Mouse (Mus musculus) cerebellum, adult 8-10 months (tissue): ENCODE data around the gene Ttll6.

ENCODE experiments used
- DNase-seq: peaks from one replicate; pipeline ENCODE4 v3.0.0; 2022

Gene Ttll6

DNA sequence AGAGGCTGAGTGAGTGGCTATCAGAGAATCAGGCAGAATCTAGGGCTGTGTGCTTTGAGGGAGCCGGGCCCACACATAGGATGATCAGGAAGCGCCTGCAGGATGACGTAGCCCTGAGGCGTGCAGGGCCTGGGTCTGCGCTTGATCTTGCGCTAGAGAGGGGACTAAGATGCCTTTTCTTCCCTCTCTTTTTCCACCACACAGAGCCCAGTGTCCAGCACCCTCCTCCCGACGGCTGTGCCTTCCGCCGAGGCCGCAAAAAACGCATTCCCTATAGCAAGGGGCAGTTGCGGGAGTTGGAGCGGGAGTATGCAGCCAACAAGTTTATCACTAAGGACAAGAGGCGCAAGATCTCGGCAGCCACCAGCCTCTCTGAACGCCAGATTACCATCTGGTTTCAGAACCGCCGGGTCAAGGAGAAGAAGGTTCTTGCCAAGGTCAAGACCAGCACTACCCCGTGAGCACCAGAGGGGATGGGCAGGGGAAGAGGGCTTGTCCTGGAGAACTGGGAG is 62.2 kb downstream of the Ttll6 start:
- no peak for DNase-seq

DNA sequence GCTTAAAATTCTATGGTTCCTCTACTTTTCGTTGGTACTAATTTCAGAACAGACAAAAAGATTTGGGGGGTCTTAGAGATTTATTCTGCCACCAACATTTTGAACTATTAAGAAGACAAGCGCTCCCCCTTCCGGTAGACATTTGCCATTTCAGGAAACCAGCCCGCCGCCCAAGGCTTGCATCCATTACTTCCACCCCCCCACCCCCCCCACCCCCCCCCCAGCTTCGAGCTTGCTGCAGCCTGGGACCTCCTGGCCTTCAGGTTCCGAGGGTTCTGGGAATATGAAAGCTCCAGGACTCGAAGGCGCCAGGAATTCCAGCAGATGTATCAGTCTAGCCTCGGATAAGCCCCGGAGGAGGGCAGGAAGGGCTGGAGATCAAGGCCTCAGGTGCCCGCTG is 65.1 kb downstream of the Ttll6 start:
- no peak for DNase-seq

DNA sequence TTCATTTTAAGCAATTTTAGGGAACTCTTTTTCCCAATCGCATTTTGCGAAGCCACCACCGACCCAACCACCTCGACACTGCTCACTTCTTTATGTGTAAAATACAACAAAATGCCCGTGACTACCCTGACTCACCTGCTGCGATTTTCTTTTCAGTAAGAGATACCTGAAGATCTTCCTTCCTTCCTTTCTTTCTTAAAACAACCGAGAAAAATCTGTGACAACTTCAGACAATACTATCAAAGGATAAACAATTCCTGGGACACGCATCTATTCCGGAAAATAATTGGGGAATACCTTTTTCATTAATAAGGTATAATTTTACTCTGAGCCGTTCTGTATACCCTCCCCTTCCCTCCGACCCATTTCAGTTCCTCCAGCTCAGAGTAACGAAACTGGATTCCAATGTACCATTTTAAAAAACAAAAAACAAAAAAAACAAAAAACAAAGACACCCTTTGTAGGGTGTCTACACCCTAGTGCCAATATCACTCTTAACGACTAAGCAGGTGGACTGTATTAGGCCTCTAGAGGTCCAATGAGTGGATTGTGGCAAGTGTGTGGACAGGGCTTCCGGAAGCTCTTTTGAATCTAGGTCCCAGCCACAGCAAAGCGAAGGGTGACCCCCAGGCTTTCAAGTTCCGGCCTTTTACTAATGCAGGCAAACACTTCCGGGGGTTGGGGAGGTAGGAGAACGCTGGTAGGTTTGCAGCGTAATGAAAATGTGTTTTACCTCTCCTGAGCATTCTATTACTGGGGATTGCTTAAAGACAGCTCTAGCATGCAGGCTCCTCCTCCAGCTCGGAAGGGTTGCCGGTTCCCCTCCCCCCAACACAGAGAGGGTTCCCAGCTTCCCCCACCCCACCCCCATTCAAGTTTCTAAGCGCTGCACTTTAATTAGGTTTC is 65.8 kb downstream of the Ttll6 start:
- DNase-seq: no peak

DNA sequence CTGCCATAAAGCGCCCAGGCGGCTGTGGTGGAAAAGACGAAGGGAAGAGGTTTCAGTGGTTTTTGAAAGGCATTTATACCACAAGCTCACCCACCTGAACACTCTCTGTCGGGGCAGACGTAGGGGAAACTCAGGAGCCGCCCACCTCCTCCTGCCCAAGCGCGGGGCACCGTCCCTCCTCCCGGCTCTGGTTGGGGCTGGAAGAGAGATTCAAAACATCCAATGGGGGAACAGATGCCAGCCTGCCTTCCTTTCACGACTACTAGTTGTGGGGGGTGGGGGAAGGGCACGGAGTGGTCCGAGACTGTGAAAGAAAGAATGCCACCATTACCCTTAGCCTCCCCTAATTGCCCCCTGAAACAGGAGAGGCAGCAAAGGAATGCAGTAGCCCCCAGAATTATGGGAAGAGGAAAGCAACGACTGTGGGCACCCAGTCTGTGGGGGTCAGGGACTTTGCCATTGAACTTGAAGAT is 66.6 kb downstream of the Ttll6 start:
- DNase-seq: no peak

DNA sequence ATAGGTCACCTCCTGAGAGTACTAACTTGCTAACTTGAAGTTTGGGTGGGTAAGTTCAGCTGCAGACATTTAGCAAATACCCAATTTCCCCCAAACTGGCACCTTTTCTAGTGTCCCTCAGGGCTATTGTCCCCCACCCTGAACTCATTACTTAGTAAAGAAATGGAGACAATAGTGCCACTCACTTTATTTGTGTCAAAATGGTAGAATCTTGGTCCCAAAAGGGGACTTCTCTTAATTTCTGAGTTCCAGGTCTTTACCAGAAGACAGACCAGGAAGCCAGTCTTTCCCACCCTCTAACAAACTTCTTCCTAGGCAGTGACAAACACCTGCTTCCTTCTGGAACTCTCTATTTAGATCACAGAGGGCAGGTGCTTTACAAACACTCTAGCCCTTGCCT is 68.2 kb downstream of the Ttll6 start:
- no peak for DNase-seq

DNA sequence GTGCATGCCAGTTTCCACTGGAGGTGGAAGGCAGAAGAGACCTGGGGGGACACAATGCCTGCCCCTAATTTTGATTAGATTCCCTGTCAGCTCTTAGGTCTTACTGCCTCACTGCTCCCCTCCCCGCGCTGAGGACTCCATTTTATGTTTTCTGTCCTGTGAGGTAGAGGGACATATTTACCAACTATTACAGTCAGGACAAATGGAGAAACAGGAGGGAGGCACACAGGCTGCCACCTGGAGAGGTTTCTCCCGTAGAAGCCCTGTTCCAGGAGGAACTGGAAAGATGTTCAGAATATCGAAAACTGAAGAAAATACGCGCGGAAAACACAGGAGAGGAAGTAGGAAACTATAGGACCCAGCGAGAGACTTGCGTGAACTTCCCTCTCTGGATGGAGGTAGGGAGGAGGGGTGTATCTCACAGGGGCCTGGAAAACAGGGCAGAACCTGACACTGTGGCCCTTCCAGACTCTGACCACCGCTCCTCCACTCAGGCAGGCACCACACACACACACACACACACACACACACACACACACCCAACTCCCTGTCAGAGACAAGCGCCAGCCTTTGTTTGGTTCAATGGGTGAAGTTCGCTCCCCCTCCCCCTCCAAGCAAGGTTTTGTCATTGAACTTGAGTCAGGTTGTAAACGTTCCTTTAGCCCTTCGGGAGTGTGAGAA is 69.0 kb downstream of the Ttll6 start:
- no peak for DNase-seq

DNA sequence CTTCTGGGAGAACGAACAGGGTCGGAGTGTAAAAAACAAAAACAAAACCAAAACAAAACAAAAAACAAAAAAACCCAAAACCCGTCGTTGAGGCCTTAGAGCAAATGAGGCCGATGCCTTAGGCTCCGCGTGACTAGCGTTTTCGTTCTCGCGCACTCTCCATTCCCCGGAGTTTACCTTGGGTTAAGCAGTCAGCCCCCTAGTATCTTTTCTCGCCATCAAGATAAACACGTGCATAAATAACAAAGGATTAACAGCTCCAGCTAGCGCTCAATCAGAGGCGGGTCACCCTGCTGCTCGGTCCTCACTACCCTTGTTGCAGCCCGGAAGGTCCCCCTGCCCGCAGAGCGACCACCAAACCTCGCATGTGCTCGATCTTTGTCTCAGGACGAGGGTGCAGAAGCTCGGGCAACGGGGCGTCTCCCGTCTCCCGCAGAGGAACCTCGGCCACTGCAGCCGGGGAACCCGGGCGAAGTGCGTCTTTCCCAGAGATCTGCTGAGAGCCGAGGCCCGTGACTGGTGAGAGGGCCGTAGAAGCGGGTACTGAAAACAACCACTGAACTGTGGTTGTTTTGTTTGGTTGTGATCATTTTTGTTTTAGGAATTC is 69.7 kb downstream of the Ttll6 start:
- DNase-seq: no peak

DNA sequence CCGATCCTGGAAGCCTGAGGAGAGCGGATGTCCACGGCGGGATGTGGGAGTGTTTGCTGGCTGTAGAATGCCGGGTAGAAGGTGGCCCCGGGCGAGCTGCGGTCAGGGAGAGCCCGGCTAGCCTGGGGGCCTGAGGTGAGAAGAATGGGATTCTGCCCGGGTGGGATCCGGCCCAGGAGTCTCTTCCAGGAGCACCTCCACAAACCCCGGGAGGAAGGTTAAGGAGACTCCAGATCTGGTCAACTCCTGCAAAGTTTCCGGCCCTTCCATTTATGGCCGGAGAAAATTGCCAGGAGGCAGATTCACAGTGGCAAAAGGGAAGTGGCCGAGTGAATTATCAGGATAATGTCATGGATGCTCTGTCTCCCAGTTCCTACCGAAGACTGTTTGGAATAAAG is 70.2 kb downstream of the Ttll6 start:
- DNase-seq: no peak

DNA sequence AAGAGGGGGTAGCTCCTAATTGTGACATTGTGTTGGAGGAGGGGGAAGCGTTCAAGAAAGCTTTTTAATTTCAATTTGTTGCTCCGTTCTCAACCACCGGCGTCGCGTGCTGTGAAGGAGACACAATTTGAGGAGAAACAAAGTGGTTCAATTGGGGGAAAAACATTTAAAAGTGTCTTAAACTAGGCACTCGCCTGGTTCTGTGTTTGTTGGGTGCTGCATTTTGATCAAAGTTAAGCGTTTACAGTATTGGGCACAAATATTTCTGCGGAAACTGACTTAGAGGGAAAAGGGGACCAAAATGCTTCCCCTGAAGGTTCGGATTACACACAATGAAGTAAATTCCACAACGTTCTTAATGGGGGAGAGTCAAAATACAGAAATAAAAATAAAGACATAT is 70.8 kb downstream of the Ttll6 start:
- no peak for DNase-seq

DNA sequence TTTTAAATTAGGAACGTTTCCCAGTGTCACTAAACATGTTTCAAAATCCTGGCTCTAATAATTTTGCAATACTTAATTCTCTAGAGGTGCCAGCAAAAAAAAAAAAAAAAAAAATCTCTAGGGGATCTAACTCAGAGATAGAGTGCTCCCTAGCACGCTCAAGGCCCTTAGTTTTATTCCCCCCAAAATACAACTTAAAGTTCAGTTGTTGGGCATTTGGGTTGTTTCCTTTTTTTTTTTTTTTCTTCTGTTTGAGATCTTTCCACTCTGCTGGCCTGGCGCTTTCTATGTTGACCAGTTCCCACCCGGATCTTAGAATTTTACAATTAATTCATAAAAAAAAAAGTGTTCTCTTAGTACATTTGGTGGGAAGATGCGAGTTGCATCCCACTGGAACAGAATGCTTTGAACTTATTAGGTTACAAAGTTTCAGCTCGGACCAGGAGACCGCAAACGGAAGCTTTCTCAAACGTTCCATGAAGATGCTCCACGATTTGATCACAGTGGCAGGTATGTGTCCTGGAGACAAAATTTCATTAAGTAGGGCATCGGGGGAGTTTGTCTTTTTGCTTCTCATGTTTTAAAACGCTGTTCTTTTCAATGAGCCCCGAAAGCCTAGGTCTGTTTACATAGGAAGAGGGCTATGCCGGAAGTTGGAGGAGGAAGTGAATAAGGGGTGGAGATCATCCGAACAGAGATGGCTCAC is 72.0 kb downstream of the Ttll6 start:
- DNase-seq: no peak
